Mouse (Mus musculus): ENCODE results near the gene Lrig1.
A peak's percentile ranks its signal among the peaks of the same experiment; 100 is the strongest.

The Lrig1 gene

GRCm38 (mm10) chr6:94676300-94676699 lies 23.7 kb downstream of the Lrig1 start:
- no peak for ATAC-seq (ENCODE audit: low TSS enrichment)

GRCm38 (mm10) chr6:94672426-94672825 lies 27.5 kb downstream of the Lrig1 start:
- no peak for ATAC-seq (ENCODE audit: low TSS enrichment)

- no peak for ATAC-seq (ENCODE audit: low TSS enrichment)
Observed at GRCm38 (mm10) chr6:94669370-94669769, 30.6 kb downstream of the Lrig1 start.

GRCm38 (mm10) chr6:94668204-94668863 lies 31.6 kb downstream of the Lrig1 start:
- ATAC-seq (ENCODE audit: low TSS enrichment) = no peak

- ATAC-seq (ENCODE audit: low TSS enrichment) = no peak
Observed at GRCm38 (mm10) chr6:94667131-94667530, 32.8 kb downstream of the Lrig1 start.

GRCm38 (mm10) chr6:94666432-94667119 lies 33.4 kb downstream of the Lrig1 start:
- no peak for ATAC-seq (ENCODE audit: low TSS enrichment)

GRCm38 (mm10) chr6:94665677-94666076 lies 34.3 kb downstream of the Lrig1 start:
- no peak for ATAC-seq (ENCODE audit: low TSS enrichment)

- peak; percentile 42; the same call in 1 of the 2 replicates for ATAC-seq (ENCODE audit: low TSS enrichment)
Observed at GRCm38 (mm10) chr6:94665248-94665647, 34.7 kb downstream of the Lrig1 start.

GRCm38 (mm10) chr6:94664000-94664399 lies 36.0 kb downstream of the Lrig1 start:
- no peak for ATAC-seq (ENCODE audit: low TSS enrichment)

GRCm38 (mm10) chr6:94661923-94662322 lies 38.0 kb downstream of the Lrig1 start:
- ATAC-seq (ENCODE audit: low TSS enrichment) = no peak

GRCm38 (mm10) chr6:94661321-94661720 lies 38.6 kb downstream of the Lrig1 start:
- no peak for ATAC-seq (ENCODE audit: low TSS enrichment)

- ATAC-seq (ENCODE audit: low TSS enrichment) = no peak
Observed at GRCm38 (mm10) chr6:94659886-94660333, 40.0 kb downstream of the Lrig1 start.

- ATAC-seq (ENCODE audit: low TSS enrichment) = 0 out of 2 replicates have a peak, but pooled peaks have one; percentile 3
Observed at GRCm38 (mm10) chr6:94658136-94658480, 41.9 kb downstream of the Lrig1 start.

GRCm38 (mm10) chr6:94657204-94658135 lies 42.5 kb downstream of the Lrig1 start:
- ATAC-seq (ENCODE audit: low TSS enrichment) = 0 out of 2 replicates have a peak, but pooled peaks have one; percentile 5

GRCm38 (mm10) chr6:94655818-94656478 lies 44.0 kb downstream of the Lrig1 start:
- no peak for ATAC-seq (ENCODE audit: low TSS enrichment)

- ATAC-seq (ENCODE audit: low TSS enrichment) = no peak
Observed at GRCm38 (mm10) chr6:94653388-94654316, 46.3 kb downstream of the Lrig1 start.

GRCm38 (mm10) chr6:94652659-94653213 lies 47.2 kb downstream of the Lrig1 start:
- ATAC-seq (ENCODE audit: low TSS enrichment) = no peak

- no peak for ATAC-seq (ENCODE audit: low TSS enrichment)
Observed at GRCm38 (mm10) chr6:94651541-94651940, 48.4 kb downstream of the Lrig1 start.

- no peak for ATAC-seq (ENCODE audit: low TSS enrichment)
Observed at GRCm38 (mm10) chr6:94649637-94650036, 50.3 kb downstream of the Lrig1 start.

GRCm38 (mm10) chr6:94648496-94648895 lies 51.5 kb downstream of the Lrig1 start:
- no peak for ATAC-seq (ENCODE audit: low TSS enrichment)

Data from frontal cortex, adult (tissue).